Mouse (Mus musculus) liver, postnatal 0 days (tissue): ENCODE data around the gene Zfp384.

Experiments used
- CTCF ChIP-seq: sonication (generic); IDR thresholded peaks from 2 replicates; pipeline ENCODE4 v1.5.1; 2016; ENCODE audit warnings: antibody characterized with exemption, low read depth
- EP300 ChIP-seq: IDR thresholded peaks from 2 replicates; pipeline ENCODE4 v1.6.1; 2016; ENCODE audit warnings: antibody characterized with exemption, low read depth, mild to moderate bottlenecking

DNA sequence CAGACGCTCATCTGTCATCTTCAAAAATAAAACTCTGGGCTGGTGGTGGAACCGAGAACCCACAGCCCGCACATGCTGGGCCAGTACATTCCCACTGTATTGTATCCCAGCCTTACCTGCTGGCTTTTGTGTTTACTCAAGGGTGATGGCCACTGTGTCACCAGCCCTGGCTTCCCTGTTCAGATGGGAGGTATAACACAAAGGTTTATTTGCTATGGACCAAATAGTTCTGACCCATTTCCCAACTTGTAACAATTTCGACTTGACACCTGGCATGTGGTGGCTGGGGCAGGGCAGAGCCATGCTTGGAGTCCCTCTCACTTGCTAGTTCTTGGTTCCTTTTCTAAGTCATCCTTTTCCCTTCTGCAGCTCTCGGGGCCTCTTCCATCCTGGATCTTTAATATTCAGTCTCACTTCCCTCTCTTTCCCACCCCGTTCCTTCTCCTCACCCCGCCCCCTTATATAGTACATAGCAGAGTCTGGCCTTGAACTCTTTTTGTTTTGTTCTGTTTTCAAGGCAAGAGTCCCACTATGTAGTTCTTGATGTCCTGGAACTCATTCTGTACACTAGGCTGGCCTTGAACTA, 73.9 kb downstream of the Zfp384 start:
- TF ChIP-seq CTCF (no peak), EP300 (no peak)
